Mouse (Mus musculus) MEL (cell line): ENCODE data around the gene Neu2.

ENCODE experiments used
- CHD2 ChIP-seq: IDR thresholded peaks from 2 replicates; pipeline ENCODE4 v1.6.1; 2011; ENCODE audit warnings: low read length, improper control_type of control experiment
- CTCF ChIP-seq, 3 experiments: IDR thresholded peaks in 2 of 3; conservative IDR thresholded peaks in 1 of 3; 2 replicates each; pipeline ENCODE4 v1.5.1; 2011 to 2012; ENCODE audit warnings: low read length in 3 of 3, low read depth in 2 of 3, mild to moderate bottlenecking in 2 of 3, improper control_type of control experiment in 1 of 3, inconsistent platforms in 1 of 3, mixed read lengths in 1 of 3, moderate library complexity in 1 of 3; ENCODE audit not compliant: control insufficient read depth in 1 of 3, insufficient read depth in 1 of 3, poor library complexity in 1 of 3, severe bottlenecking in 1 of 3
- E2F4 ChIP-seq: IDR thresholded peaks from 2 replicates; pipeline ENCODE4 v1.6.1; 2011; ENCODE audit warnings: low read depth, low read length, improper control_type of control experiment, borderline replicate concordance
- ELF1 ChIP-seq: IDR thresholded peaks from 2 replicates; pipeline ENCODE4 v1.6.1; 2014; ENCODE audit warnings: low read depth, mild to moderate bottlenecking, inconsistent platforms, low read length, improper control_type of control experiment, moderate library complexity
- GATA1 ChIP-seq: IDR thresholded peaks from 2 replicates; pipeline ENCODE4 v1.6.1; 2011; ENCODE audit warnings: low read depth, low read length, improper control_type of control experiment
- MAX ChIP-seq: IDR thresholded peaks from 2 replicates; pipeline ENCODE4 v1.6.1; 2011; ENCODE audit warnings: low read length, improper control_type of control experiment
- POLR2A ChIP-seq, 2 experiments: IDR thresholded peaks; 2 replicates each; pipeline ENCODE4 v1.6.1; 2011 to 2012; ENCODE audit warnings: low read length in 2 of 2, mild to moderate bottlenecking in 2 of 2, control low read depth in 1 of 2, improper control_type of control experiment in 1 of 2, low read depth in 1 of 2, moderate library complexity in 1 of 2; ENCODE audit not compliant: control insufficient read depth in 1 of 2, insufficient read depth in 1 of 2, poor library complexity in 1 of 2
- USF2 ChIP-seq, 2 experiments: IDR thresholded peaks; 2 replicates each; pipeline ENCODE4 v1.6.1; 2011 to 2012; ENCODE audit warnings: improper control_type of control experiment in 2 of 2, low read length in 2 of 2, borderline replicate concordance in 1 of 2, inconsistent platforms in 1 of 2, low read depth in 1 of 2, mild to moderate bottlenecking in 1 of 2; ENCODE audit not compliant: insufficient read depth in 1 of 2
- ZC3H11A ChIP-seq: IDR thresholded peaks from 2 replicates; pipeline ENCODE4 v1.6.1; 2012; ENCODE audit warnings: low read depth, mild to moderate bottlenecking, inconsistent platforms, low read length, improper control_type of control experiment

DNA sequence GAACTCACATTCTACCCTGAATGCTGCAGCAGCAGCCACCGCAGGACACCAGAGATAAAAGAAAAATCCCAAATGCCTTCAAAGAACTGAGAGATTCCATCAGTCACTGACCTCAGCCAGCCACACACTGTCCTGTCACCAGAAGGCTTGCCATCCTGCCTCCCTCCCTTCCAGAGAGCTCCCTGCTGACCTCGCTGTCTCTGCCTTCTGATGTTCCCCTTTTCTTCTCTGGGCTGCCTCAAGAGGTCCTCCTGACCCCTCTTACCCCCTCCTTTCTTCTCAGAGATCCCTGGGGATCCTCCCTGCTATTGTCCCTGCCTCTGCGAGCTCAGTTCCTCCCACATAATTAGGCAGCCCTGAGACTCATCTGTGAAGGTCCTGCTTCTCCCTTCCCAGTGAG lies 71.1 kb downstream of the Neu2 start:
- TF ChIP-seq CHD2 (no peak), ZC3H11A (no peak), MAX (no peak), ELF1 (no peak), CTCF (IDR thresholded peaks at IDR 0.05 in 2 of 3, conservative IDR thresholded peaks at IDR 0.05 in 1 of 3; ENCODE audit: control insufficient read depth in 1 of 3, insufficient read depth in 1 of 3, low read depth in 2 of 3, low read length in 3 of 3, poor library complexity in 1 of 3, severe bottlenecking in 1 of 3) (no peak), GATA1 (no peak), E2F4 (no peak), POLR2A (IDR thresholded peaks at IDR 0.05; ENCODE audit: control insufficient read depth in 1 of 2, insufficient read depth in 1 of 2, low read depth in 1 of 2, low read length in 2 of 2, poor library complexity in 1 of 2) (no peak), USF2 (IDR thresholded peaks at IDR 0.05; ENCODE audit: borderline replicate concordance in 1 of 2, insufficient read depth in 1 of 2, low read depth in 1 of 2, low read length in 2 of 2) (no peak)
